Mouse (Mus musculus) cerebellum, adult (tissue): Measurements from ENCODE around the gene Itprid2.

Experiments
- ATAC-seq: cut with Nextera tagmentation; 2 replicates; pipeline ENCODE4 v1.9.2; 2017; ENCODE audit warnings: mild to moderate bottlenecking, moderate library complexity, mixed read lengths; ENCODE audit not compliant: insufficient number of reproducible peaks, low FRiP score, low TSS enrichment

Itprid2 gene

DNA sequence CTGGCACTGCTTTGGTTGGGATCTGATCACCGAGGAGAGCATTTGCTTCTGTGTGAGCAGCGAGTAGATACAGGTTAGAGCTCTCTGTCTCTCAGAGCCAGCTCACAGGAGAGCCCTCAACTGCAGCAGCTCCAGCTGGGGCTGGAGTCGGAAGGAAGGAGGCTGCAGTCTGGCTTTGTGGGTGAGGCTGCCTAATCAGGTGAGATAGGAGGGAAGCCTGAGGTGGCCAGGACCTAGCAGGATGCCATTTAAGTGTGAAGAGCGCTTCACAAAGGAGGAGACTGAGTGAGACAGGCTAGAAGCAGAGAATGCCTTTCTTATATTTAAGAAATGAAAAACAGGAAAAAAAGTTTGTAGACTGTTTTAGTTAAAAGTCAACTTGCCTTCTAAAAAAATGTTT is 11.9 kb downstream of the Itprid2 start:
- ATAC-seq = 0 out of 2 replicates have a peak, but pooled peaks have one; percentile 36

DNA sequence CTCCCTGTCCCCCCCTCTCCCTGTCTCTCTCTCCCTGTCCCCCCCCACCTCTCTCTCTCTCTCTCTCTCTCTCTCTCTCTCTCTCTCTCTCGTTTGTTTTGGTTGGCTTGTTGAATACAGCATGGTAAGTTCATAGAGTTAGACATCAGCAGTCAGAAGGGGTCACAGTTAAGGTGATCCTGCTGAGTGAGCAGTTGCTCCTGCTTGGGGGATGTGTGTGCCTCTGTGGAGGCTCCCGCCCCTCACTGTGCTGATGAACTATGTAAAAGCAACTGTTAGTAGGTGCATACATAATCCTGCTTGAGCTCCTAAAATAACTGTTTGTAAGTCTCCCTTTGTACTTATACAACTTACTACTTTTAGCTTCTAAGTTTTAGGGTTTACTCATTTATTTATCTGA is 12.6 kb downstream of the Itprid2 start:
- ATAC-seq = no peak

DNA sequence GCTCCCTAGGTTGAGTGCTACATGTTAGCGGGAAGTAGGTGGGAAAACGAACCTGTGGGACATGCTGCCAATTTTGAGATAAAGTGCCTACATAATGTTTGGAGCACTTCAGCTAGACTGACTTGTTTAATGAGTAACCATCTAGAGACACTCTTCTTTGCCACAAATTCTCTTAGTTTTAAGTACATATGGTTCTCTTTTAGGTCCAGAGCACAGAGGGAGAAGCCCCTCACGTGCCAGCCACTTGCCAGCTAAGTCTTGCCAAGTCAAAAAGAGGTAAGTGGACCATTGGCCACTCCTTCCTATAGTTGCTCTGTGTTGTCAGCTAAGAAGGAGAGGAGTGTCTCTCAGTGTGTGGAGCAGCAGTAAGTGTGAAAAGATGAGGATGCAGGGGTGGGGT is 16.0 kb downstream of the Itprid2 start:
- no peak for ATAC-seq

DNA sequence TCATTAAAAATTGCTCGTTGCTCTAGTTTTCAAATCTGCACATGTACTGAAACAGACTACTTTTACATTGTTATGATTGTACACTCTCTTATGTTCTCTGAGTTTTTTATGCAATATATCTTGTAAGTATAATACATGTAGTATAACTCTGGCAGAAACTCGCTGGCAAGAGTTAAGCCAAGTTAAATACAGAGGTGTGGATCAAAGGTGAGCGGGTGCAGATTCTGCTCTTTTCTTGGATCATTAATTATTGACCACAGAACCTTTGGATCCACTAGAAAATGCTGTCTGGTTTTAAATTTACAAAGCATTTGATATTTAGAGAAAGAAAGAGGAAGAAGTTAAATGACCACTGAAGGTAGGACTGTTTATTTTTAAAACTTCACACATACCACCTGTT is 16.5 kb downstream of the Itprid2 start:
- no peak for ATAC-seq

DNA sequence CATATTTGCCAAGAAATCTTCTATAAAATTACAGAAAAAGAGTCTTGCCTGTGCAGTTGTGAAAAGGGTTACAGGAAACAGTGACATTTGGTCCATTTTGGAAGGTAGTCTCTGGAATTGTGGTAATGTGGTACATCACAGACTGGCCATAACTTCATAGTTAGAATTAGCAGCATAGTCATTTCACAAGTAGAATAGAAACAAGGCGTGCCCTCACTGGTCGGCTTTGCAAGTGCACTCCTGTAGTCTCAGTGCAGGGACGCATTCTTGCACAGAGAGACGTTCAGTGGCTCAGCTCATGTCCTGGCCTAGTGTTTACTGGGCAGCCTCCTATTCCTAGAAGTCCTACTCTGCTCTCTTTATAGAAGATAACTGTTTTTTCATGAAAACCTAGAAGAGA is 17.4 kb downstream of the Itprid2 start:
- no peak for ATAC-seq

DNA sequence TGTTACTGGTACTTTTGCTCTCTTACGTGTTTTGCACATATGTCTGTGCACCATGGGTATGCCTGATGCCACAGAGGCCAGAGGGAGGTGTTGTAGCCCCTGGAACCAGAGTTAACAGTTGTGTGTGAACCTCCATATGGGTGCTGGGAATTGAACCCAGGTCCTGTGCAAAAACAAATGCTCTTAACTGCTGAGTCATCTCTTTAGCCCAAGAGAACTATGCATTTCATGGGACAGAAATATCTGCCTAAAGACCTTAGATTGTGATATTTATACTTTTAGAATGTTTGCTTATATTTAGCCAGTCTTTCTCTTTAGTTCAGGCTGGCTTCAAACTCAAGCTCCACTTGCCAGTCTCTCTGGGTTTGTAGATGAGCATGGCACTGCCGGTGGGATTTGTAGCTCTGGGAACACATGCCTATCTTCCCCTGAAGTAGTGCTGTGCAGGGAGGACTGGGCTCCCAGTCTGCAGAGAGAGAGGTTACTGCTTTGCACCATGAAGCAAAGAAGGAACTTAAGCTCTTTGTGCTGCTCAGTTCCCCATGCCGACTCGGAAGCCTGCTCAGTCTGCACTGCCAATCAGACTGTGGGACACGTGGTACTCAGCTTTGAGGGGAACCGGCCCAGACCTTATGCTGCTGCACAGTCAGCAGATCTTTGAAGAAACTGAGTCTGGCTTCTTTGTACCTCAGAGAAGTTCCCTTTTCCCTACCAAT is 18.1 kb downstream of the Itprid2 start:
- peak; percentile 56; the same call in 1 of the 2 replicates for ATAC-seq

DNA sequence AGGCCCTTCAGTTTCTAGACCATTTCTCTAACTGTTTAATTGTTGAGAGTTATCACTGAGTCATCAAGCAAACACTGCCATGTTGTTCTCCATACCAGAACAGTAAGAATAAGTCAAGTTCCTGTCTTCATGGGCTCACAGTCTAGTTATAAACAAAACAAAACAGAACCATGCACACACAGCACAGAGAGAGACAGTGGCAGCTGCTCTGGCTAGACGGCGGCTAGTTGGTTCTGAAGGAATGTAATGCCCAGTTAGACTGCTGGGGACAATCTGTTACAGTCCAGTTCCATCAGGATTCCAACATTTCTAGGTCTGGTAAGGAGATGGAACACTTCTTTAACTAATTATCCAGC is 18.6 kb downstream of the Itprid2 start:
- no peak; the same call in 1 of the 2 replicates for ATAC-seq

DNA sequence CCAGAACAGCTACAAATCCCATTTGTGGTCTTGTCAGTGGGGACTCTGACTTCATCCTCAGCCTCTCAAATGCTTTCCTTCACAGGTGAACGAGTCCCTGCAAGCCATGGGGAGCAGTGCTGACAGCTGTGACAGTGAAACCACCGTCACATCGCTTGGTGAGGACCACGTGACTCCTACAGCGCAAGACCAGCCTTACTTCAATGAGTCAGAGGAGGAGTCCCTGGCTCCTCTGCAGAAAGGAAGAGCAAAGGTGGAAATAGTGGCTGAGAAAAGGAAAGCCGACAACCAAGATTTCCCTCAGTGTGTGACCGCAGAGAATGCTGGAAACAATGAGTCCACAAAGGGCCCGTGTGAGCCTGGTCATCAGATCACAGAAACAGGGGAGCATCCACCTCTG is 21.9 kb downstream of the Itprid2 start:
- ATAC-seq = no peak

DNA sequence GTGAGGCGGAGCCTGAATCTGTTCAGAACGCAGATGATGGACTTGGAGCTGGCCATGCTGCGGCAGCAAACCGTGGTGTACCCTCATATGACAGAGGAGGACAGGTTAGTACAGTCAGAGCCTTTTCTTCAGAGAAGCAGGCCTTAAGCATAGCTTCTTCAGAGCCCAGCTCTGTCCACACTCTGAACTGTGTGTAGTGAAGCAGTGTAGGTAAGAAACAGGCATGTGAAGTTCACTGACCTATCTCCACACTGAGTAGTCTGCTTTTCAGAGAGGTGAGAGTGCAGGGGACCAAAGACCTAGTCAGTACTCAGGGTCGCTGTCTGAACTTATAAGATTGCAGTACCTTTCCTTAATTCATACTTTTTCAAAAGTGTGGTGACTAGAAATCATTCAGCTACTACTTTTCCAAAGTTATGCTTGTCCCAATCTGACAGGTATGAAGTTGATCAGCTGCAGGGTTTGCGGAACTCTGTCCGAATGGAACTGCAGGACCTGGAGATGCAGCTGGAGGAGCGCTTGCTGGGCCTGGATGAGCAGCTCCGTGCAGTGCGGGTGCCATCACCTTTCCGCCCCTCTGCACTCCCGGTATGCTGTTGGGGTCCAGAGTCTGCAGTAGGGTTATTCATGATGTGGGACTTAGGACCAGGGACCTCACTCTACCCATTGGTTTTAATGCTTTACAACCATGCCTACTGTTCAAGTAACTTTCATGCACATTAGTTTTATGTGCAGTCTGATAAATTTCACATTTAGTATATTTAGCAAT is 25.4 kb downstream of the Itprid2 start:
- ATAC-seq = no peak

DNA sequence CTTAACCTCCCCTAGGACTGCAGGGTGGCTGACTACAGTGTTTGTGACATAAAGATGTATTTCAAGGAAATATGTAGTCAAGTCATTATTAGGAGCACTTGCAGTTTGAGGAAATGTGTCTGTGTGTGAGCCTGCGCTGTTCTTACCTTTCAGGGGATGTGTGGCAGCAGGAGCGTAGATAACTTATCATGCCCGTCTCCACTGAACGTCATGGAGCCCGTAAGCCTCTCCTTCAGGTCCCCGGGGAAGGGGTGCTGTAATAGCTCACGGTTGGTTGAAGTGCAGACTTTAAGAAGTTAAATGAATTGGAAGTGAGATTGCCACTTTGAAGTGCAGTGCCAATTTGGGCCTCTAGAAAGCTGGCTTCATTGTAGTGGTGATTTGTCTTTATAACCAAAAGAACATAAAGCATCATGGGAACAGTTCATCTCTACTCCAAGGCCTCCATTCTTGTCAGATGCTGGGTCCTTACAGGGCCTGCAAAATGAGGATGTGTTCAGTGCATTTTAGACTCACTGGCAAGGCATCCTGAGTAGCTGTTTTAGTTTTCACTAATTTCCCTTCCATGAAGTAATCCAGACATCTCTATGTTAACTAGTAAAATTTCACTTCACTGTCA is 26.4 kb downstream of the Itprid2 start:
- no peak for ATAC-seq

DNA sequence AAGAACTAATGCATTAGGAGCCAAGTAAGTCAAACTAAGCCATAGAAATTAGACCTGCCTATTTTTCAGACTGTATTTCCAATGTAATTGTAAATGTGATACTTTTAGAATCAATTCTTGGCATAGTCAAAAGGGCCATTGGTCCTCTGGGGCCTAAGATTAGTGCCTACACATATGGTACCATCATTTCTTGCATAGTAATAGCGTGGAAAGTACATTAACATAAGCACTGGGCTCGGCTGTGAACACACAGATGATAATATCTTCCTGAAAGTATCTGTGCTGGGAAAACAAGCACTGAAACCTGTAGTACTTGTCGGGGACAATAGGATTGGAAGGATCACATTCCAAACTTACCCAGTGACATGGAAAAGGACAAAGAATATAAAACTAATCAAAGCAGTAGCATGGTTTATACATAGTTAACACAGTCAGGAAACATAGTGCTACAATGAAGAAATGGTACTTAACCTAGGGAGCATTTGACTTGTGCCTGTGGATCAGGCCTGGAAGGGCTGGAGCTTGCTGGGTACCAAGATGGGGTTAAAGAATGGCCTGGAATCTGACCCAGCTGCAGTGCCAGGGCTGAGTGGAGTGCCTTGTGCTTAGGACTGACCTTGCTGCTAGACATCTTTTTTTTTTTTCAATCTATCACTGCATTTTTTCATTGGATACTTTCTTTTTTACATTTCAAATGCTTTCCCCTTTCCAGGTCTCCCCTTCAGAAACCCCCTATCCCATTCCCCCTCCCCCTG is 29.6 kb downstream of the Itprid2 start:
- ATAC-seq = no peak

DNA sequence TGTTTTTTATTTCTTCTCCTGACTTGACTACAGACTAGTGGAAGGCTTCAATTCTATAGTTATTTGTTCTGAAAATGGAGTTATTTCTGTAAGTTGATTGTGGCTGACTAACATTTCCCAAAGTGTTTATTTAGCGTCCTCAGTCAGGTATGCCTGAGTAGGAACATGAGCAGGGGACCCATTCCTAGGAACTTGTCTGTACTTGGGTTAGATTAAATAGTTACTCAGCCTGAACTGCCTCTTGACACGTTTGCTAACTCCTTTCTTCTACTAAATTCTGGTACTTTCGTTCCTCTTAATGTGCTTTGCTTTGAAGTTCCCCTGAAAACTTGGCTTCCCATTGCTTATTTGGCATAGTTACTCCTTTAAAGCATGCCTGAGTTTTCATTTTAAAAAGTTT is 30.3 kb downstream of the Itprid2 start:
- no peak for ATAC-seq

DNA sequence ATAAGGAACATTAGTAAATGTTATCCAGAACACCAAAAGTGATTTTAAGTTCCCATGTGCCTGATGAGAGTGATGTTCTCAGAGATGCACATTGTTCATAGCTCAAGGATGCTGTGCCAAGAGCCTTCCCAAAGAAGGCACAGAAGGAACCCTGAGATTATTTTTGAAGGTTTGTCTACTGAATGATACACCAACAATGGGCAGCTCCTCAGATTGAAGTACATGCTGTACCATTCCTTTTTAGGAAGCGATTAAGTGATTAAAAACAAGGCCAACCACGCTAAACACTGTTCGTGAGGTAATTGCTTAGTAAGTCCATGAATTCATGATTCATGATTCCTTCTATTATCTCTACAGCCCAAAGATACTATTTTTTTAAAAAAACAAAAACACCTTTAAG is 40.1 kb downstream of the Itprid2 start:
- ATAC-seq = no peak

DNA sequence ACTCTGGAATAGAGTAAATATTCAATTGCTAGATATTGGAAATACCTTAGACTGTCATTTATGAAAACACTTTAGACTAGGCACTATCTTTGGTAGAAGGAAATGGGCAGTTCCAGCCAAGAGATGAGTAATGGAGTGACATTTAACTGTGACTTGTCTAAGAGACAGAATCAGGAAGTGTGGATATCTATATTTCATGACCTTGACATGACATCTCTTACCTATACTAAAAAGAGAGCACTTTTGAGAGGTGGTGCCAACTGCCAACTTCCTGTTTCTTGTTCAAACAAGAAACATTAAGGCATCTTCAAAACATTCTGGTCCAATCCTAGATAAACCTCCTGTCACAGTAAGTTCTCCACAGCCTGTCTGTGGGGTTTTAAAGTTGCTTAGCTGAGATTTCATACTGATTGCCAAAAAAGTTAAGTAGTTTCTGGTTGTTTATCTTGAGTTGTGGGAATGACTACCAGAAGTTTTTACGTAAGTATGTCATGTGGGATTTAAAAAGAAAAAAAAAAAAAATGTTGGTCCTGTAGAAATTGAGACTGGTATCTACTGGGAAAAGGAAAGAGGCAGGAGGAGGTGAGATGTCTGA is 42.6 kb downstream of the Itprid2 start:
- ATAC-seq = no peak

DNA sequence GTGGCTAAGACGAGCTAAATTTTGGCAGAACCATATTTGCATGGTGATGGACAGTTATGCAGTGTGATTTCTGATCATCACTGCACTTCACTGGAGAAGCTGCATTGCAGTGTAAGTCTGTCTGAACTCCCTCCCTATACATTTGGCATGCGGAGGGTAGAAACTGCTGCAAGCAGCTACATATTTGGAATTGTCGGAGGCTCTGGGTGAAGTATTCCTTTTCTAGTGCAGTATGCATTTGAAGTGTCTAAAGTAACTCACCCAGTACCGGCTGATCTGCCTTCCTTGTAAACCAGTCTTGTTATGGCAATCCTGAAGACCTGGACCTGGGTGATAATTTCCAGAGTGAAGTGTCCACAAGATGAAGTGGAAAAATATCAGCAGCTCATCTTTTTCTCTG is 46.5 kb downstream of the Itprid2 start:
- no peak for ATAC-seq

DNA sequence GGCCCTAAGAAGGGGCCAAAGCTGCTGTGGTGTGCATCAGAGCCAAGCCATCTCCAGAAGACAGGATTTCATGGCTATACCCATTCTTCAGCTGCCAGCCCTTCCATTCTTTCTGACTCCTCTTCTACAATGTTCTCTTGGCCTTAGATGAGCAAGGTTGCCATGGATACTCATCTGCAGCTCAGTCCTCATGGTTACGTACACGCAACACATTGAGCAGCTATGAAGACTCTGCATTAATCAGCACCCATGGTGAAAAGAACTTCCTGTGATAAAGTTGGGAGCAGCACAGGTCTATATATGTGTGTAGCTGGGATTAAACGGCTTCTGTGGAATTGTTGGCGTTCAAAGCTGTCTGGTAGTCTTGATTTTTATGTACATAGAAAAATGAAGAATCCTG is 48.1 kb downstream of the Itprid2 start:
- ATAC-seq = no peak

DNA sequence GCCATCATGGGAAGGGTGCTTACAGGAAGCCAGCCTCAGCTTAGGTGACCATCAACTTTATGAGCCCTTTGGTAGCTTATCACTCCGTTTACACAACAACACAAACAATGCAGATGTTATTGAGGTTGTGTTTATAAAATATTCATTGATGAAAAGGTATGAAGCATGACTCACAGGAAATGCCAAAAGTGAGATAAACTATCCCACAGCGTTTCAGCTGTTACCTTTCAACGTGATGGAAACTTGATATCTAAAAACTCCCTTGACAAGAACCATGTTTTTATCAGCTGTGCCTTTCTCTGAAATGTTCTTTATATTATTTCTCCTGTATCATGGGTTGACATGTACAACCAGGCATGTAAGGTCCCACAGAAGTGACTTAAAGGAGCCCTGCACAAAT is 55.7 kb downstream of the Itprid2 start:
- ATAC-seq = no peak

DNA sequence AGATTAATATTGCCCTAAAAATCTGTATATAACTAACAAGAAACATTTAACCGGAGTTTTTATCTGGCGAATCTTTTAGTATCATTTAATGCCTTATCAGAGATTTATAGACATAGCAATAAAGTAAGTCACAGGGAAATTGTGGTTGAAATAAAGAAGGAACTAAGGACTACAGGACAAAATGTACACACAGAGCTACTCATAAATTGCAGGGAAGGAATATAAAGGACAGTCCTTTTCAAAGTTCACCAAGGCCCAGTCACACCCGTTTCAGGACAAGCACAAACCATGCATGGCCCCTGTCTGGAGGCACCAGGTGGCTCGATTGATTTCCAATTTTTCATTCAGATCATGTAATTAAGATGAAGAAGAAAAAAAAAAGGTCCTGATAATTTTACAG is 60.0 kb downstream of the Itprid2 start:
- ATAC-seq = no peak

DNA sequence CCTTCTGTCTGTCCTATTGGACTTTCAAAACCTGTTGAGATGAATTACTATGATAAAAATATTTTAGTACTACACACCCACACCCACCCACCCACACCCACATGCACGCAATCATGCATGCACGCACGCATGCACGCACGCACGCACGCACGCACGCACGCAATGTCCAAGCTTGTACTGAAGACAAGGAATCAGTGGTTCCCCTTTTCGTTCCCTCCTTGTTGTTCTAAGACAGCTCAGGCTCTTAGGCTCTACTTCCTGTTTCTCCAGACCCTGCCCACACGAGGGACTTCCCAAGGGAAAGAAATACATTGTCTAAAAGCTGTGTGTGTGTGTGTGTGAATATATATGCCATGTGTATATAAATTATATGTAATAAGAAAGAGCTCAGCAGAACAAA is 60.8 kb downstream of the Itprid2 start:
- ATAC-seq = no peak

DNA sequence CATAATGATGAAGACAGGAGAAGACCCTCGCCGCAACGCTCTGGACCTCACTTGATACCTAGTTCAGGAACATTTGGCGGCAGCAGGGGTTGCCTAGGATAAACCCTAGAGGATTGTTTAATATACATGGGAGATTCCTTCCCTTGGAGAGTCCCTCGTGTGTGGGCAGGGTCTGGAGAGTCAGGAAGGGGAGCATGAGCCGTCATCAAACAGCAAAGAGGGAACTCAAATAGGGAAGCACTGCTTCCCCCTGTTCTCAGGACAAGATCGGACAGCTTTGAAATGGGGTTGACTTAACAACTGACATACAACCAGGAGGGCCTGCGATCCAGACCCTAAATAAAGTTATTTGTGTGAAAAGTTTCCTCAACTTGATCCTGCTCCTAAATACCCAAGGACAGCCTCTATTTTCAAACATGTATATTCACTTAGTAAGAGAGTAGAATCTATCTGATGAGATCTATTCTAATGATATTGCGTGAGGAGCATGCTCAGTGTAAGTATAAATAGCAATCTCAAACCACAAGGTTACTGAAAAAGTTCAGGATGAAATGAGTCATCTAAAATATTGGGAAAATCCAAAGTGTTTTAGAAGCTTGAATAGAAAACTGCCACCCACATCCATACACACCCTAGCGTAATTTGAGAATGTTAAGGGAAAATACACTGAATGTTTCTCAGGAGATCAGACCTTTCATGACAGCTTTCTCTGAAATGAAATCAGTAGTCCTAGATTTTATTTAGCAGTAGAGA is 61.5 kb downstream of the Itprid2 start:
- ATAC-seq = no peak
